Mouse (Mus musculus) mouse trophoblast stem cell (cell line): ENCODE measurements around the gene Trpm8.

Experiments
- in situ Hi-C, 2 experiments: fragments of 300-500 bp; cut with MseI, MboI; formaldehyde crosslinking; loops; 2 replicates in 1 of 2; 3 replicates in 1 of 2; pipeline ENCODE4 v1.15.1; 2025

Trpm8 gene

DNA sequence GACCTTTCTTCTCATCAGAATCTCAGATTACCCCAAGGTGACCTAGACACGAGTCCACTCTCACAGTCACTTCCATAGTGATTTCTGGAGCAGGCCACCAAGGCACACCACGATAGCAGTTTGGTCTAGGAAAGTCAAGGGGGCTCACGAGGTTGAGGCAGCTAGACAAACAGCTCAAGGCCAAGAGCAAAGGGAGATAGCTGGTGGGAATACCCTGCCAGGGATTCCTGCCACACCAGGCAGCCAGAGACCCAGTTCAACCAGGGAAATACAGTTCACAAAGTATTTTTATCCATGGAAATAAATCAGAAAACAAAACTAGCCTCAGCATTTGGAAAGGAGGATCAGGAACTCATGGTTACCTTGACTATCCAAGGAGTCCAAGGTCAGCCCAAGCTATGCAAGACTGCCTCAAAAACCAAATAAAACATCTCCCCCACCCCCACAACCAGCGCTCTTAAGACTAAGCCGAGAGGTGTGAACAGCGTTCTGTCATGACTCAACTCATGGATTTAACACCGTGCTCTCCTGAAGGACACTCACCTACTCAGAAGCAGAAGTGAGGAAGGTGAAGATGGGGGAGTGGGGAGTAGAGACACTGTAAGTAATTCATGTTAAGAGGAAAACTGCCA is 13.1 kb upstream of the Trpm8 start:
- in situ Hi-C loops = no loop called here

DNA sequence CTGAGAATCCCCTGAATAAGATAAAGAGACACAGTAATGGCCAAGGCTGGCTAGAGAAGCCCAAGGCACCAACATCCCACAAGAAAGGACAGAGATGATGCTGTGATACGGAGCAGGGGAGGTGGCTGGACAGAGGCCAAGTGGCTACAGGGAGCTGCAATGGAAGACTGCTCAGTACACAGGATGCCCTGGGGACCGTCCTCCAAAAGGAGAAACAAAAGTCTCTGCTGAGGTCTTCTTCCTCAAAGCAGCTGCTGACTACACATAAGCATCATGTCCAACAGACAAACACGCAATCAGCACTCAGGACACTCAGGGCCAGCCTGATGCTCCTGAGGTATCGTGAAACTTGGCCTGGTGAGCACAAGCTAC is 12.6 kb upstream of the Trpm8 start:
- in situ Hi-C loops = no loop called here

DNA sequence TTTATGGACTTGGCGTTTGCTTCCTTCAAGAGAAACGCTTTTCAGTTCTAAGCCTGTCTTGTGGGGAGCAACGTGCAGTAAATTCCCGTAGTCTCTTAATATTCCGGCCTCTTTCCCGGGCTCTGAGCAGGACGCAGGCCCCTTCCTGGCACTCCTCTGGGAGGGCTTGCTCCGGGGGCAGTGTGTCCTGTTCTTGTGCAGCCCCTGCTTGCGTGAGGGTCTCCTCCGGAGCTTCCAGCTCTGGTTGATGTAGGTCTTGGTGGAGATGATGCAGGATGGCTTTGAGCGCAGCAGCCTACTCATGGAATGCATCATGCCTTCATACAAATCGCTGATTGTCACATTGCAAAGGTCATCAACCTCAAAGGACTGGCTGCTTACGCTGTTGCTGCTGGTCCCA is 11.3 kb upstream of the Trpm8 start:
- in situ Hi-C loops = no loop called here

DNA sequence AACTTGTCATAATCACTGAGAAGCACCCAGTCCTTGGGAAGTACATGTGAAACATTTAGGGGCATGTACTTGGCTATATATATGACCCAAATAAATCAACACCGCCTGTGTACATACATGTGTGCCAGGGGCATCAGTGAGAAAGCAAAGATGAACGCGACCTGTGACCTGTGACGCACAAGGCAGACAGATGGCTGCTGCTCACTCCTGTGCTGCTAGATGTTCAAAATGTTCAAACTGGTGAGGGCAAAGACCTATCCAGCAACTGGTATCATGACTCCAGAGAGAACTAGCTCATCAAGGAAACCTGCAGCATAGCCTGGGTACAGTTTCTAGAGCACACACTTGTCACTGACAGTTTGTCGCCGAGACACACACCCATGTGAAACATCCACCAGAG is 10.0 kb upstream of the Trpm8 start:
- in situ Hi-C loops = no loop called here

DNA sequence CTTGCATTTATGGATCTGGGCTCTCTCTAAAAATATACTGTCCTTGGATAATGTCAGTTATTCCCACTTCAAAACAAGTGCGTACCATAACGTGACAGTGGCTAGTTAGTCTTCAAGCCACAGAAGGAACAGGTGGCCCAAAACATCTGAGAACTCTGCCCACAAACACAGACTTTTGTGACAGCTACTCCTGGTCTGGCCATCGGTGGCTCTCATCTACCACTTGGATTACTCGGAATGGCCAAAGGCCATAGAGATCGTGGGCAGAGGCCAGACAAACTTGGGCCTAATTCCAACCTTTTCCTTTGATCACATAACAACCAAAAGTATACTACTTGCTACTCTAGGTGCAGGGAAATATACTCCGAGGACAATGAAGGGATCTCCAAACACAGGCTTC is 9.4 kb upstream of the Trpm8 start:
- in situ Hi-C loops = no loop called here

DNA sequence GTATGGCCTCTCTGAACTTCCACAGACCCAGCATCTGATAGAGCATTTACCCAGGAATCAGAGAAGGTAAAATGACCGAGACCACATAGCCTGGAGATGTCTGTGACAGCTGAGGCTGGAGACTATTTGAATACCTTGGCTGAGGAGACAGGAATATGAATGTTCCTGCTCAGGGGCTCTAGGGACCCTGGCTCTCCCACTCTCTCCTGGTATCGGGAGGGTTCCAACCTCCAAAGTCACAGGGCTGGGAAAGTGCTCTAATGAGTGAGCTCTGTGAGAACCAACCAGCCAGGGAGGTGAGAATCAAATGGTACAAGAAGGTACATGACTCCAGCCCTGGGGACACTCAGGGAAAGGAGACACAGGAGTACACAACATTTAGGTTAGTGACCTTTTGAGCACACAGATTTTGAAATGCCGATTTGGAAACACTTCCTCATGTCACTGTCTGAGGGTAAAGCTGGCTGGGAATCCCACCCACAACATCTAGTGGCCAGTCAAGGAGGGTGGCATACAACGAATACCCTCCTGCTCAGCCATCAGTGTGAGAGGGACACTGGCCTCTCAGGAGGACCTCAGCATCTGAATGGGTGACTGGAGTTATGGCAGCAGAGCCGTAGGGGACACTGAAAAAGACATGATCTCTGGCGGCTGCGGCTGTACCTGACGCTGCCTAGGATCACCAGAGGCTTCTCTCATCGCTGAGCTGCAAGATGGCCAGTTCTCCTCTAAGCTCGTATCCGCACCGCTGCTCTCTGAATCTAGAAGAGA is 7.7 kb upstream of the Trpm8 start:
- in situ Hi-C loops = no loop called here

DNA sequence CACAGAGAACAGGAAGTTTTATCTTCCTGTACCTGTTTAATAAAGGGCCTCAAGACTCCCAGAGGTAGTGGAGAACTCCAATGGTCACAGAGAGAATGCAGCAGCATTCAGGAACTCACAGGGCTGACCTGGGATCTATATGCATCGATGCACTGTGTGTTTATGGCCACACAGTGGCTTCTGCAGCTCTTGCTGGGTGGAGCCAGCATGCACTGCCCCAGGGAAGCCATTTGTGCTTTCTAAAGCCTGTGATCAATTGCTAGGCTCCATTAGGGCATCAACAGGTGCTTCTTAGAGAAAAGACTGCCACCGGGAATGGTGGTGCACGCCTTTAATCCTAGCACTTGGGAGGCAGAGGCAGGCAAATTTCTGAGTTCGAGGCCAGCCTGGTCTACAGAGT is 4.6 kb upstream of the Trpm8 start:
- in situ Hi-C loops = no loop called here

DNA sequence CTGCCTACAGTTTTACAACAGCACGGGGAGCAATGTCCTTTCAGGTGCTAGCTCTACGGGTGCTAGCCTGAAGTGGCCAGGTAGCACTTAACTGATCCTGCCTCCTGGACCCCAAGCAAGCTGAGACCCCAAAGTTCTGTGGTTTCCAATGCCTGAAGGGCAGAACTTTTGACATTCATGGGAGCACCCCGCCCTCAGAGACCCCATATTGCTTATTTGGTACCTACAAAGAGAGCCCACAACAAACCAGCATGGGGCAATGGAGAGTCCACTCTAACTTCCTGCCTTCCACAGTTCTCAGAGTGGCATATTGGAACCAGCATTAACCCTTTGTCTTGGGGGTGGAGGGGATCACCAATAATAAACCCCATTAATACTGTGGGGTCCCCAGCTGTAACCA is 4.1 kb upstream of the Trpm8 start:
- in situ Hi-C loops = no loop called here

DNA sequence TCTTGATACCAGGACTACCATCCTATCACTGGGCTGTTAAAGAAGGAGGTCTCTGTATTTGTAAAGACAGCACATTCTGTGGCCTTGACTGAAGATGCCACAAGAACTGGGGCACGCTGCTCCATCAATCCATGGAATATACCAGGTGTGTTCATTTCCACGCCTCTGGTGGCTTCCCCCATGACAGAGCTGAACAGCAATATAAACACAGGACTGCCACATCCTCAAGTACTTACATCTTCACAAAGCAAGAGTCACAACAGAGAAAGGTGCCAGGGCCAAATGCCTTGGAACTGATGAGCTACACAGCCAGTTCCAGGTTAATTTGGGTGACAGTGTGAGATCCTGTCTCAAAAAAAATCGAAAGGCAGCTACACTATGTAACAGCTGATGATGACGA is 3.6 kb upstream of the Trpm8 start:
- in situ Hi-C loops = no loop called here

DNA sequence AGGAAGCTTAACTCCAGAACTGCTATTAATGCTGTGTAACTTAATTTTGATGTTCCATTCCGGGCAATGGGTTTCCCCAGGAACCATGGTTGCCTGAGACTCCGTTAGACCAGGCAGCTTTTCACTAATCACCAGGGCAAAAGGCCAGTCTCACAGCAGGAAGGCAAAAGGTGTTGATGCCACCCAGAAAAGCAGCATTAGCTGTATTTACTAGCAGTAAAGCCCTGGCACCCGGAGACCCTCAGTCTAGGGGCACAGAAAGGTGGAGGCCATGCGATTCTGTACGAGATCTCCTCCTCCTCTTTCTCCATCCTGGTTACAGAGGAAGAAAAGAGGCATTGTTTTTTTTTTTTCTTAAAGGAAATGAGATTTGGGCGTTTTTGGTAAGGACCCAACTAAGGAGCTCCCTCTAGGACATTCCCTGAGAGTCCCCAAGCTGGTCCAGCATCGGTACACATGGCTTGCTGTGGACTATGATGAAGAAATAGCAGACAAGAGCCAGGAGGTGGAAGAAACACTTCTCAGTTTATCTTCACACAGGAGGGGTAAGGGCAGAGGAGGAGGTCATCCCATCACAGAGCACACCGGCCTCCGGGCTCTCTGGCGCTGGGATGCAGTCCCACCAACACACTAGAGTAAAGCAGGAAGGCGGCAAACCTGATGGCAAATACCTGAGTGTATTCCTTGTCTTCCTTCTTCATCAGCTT is 2.9 kb upstream of the Trpm8 start:
- in situ Hi-C loops = loop anchor here in 1 of 2 experiments (25.0 kb wide), 1 partner anchor 137 kb away; the partner anchor contains the start of gene Ugt1a6a

DNA sequence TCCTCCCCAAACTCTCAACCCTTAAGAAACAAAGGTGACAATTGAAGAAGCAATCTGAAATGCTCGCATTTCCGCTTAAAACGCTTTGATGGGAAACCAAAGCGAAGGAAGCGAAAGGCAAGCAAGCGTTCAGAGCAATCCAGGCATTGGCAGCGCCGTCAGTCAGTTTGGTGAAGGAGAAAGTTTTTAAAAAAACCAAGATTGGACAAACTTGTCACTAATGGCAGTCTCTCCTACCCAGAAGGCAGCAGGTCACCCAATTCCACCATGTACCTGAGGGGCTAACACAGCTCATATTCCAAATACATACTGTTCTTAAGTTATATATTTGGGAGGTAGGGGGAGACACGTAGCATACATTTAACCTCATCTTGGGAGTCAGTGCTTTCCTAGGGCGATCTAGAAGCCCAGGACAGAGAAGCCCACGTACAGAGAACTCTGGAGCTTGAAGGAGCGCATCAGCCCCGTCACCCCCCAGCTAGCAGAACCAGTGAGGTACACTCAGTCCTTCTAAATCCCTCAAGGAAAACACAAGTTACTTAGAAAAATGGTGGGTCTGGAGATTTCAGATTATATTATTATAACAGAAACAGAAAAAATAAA is 2.3 kb upstream of the Trpm8 start:
- in situ Hi-C loops = loop anchor here in 1 of 2 experiments (25.0 kb wide), 1 partner anchor 138 kb away; the partner anchor contains the start of gene Ugt1a6a

DNA sequence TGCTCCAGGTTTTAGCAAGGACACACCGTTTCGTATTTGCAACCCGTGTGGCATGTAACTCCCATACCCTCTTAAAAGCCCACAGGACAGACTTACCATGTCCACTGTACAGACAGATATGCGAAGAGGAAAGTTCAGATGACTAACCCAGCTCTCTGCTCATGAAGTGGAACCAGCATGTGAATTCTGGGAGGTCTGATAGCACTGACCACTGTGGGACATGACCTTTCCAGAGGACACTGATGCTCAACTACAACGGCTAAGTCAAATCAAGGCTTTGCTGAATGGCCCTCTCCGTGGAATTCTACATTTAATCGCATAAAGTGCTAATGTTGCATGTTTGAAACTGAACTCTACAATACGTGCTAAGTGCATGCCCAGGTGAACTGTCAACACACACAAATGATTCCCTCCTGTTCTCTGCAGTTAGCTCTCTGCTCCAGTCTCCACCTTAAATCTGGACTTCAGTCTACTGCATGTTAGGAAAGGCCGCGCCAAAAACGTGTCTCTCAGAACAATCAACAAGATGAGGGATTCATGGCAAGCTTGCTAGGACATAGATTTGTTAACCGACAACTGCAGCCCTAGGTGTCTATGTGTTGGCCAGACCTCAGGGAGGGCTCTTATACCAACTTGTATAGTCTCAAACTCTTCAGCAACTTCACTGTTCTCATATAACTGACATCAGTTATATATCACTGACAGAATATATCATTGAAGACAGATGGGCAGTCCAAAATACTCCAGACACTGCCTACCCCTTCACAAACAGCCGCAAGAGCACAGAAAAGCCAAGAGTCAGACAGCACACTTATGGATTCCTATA is 1.6 kb upstream of the Trpm8 start:
- in situ Hi-C loops = loop anchor here in 1 of 2 experiments (25.0 kb wide), 1 partner anchor 139 kb away; the partner anchor contains the start of gene Ugt1a6a

DNA sequence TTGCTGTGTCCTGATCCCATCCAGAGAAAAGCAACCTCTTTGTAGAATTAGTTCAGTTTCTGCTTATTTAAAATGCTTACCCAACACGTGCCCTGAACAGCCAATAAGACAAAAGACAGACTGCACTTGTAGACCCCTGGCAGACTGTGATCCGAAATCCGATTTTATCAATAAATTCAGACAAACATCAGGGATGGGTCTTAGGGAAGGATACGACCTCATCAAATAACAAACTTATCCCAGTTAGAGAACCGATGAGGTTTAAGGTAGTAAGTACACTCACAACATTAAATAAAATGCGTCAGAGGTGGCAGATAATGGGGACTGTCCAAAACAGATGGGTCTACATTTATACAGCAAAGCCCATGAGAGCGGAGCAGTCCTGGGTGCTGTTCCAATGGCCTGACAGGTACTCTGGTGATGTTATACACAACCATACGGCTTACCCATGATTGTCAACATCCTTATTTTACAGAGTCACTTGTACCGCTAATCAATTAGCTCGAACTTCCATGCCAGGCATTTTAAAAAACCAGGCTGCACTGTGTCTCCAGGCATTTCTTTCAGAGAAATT is 850 bp upstream of the Trpm8 start:
- in situ Hi-C loops = loop anchor here in 1 of 2 experiments (25.0 kb wide), 1 partner anchor 139 kb away; the partner anchor contains the start of gene Ugt1a6a

DNA sequence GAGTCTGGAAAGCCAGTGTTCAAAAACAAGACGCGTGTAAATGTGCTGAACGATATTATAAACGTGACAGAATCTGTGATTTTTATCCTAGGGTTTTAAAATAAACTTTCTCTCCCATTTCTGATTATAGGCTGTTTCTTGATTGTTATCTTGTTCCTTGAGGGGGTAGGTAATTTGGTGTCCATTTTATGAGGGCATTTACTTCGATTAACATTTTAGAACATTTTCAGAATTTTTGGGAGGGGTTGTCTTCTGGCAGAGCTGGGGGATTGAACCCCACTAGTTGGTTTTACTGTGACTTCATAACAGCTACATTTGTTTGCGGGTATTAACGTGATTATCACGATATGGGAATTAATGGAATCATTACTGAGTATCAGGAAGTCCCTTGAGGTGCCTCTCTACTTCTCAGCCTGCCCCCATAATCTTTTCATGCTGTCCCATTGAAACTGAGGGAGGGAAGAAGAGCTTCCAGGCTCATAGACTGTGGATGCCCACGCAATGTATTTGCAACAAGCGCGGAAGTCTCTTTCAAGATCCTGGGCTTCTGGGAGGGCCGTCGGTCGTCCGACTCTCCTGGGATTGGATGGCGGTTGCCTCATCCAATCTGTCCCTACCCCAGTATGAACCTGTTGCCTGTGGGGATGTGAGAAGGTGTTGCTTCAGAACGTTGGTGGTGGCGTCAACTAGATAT is 504 bp downstream of the Trpm8 start:
- in situ Hi-C loops = loop anchor here in 1 of 2 experiments (25.0 kb wide), 1 partner anchor 141 kb away; the partner anchor contains the start of gene Ugt1a6a

DNA sequence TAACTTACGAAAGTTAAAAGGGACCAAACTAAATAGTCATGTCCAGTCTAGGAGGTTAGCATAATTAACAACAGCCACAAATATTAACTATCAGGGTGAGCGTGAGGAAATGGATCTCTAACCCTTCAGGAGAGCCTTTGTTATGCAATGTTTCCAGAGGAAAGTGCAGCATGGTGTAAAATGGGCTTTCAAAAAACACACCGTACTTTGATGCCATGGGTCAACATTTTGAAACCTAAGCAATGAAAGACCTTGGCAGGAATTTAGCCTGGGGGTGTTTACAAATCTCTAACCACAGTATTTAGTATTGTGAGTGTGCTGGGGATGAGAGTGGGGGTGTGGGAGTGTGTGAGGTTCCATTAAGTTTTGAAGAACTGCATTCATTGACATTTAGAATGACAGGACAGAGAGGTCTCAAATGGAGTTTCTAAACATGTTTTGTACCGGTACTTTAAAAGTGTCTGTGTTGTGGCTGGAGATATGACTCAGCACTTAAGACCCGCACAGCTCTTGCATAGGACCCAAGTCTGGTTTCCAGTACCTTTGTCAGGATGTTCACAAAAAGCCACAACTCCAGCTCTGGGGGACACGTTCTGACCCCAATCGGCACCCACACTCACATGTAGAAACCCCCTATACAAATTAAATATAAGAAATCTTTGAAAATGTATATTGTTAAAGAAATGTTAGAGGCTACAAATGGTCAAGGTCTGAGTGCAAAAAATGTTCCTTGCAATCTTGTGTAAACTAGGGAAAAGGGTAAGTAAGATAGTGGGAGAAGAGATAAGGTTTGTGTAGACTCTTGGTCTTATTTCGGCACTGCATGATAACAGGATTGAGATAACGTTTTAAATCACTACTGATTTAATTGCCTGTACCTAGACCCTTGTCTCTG is 1.9 kb downstream of the Trpm8 start:
- in situ Hi-C loops = loop anchor here in 1 of 2 experiments (25.0 kb wide), 1 partner anchor 142 kb away; the partner anchor contains the start of gene Ugt1a6a

DNA sequence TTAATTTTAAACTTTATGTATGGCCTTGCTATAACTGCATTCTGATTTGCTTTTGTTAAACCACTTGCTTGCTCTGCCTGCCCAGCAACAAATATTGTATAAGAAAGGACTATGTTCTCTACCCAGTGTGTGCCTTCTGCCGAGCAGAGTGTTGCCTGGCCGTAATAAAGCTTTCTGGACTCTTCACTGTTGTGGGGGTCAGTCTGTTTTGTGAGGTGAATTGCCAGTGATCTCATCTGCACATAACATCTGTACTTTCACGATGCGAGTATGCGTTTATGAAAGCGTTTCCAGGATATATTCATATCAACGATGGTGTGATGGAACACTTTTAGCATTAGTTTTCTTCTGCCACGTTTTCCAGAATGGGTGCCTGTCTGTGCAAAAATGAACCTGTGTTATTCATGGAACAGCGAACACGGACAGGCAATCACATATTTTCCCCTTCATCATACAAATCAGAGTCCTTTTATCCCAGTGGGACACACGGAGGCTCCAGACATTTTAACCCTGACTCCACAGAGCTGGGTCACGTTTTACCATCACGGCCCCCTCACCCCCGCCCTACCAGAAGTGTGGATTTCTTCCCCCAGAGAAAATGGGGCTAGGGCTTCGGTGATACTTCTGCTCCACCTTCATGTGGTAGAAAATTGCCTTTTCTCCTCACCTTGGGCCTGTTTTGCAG is 2.7 kb downstream of the Trpm8 start:
- in situ Hi-C loops = loop anchor here in 1 of 2 experiments (25.0 kb wide), 1 partner anchor 143 kb away; the partner anchor contains the start of gene Ugt1a6a

DNA sequence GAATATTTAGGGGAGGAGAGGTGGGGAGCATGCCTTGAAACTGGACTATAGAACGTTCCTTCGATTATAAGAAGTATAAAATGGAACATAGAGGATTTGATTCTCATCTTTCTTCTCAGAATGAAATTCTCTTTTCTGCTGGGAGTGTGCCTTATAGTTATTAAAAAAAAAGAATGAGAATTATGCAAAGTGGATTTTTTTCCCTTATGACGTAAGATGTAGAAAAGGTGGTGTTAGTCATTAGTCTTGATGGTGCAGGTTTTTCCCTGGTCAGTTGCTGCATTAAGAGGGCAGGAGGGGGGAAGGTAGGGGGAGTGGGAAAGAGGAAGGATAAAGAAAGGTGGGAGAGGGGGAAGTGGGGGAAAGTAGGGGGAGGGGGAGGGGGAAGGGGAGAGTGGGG is 4.8 kb downstream of the Trpm8 start:
- in situ Hi-C loops = loop anchor here in 1 of 2 experiments (25.0 kb wide), 1 partner anchor 145 kb away; the partner anchor contains the start of gene Ugt1a6a
